Mouse (Mus musculus) embryonic facial prominence, embryonic 13.5 days (tissue): ENCODE data around the gene Atpaf1. TPM values are rescaled to one million over a fixed set of nuclear protein-coding genes. Genes with fewer than 3 reads are reported as not detected.

Experiments used
- ATAC-seq: fragments of 200-750 bp; cut with Nextera tagmentation; 2 replicates; pipeline ENCODE4 v1.8.0; 2017; ENCODE audit warnings: low read depth; ENCODE audit not compliant: insufficient number of reproducible peaks, insufficient read depth, low FRiP score, low TSS enrichment
- H3K27ac ChIP-seq: fragments of 300-500 bp; sonication (generic); 2 replicates; pipeline ENCODE4 v1.5.1; 2015; ENCODE audit warnings: moderate library complexity, mild to moderate bottlenecking, inconsistent platforms
- H3K27me3 ChIP-seq: fragments of 300-500 bp; sonication (generic); 2 replicates; pipeline ENCODE4 v1.6.1; 2015; ENCODE audit warnings: mild to moderate bottlenecking, inconsistent platforms
- H3K36me3 ChIP-seq: fragments of 300-500 bp; sonication (generic); 2 replicates; pipeline ENCODE4 v1.6.1; 2015; ENCODE audit warnings: mild to moderate bottlenecking, inconsistent platforms
- H3K4me1 ChIP-seq: fragments of 300-500 bp; sonication (generic); 2 replicates; pipeline ENCODE4 v1.6.1; 2015; ENCODE audit warnings: inconsistent platforms
- H3K4me2 ChIP-seq: fragments of 300-500 bp; sonication (generic); 2 replicates; pipeline ENCODE4 v1.6.1; 2015; ENCODE audit warnings: moderate library complexity, mild to moderate bottlenecking, inconsistent platforms
- H3K4me3 ChIP-seq: fragments of 300-500 bp; sonication (generic); 2 replicates; pipeline ENCODE4 v1.5.1; 2015; ENCODE audit warnings: mild to moderate bottlenecking, inconsistent platforms
- H3K9ac ChIP-seq: fragments of 300-500 bp; sonication (generic); 2 replicates; pipeline ENCODE4 v1.6.1; 2015; ENCODE audit warnings: mild to moderate bottlenecking, inconsistent platforms
- H3K9me3 ChIP-seq: fragments of 300-500 bp; sonication (generic); 2 replicates; pipeline ENCODE4 v1.6.1; 2016; ENCODE audit warnings: inconsistent platforms
- WGBS: fragments of 180-500 bp; shearing (Covaris S2); methylation state at CpG from one replicate; pipeline ENCODE4 v1.1.7; 2015; ENCODE audit warnings: mixed read lengths; 5-methylcytosine and 5-hydroxymethylcytosine counted together
- polyA plus RNA-seq: library from polyadenylated mRNA; unstranded; fragments of >200 nt; fragmentation: Nextera tagmentation; extraction: Ambion mirVana; gene quantifications from 2 replicates; pipeline ENCODE4 v1.2.1, GENCODE M21; 2015

Gene Atpaf1
- polyA plus RNA-seq, result 56.7 and 60.5 TPM in 2 replicates

DNA sequence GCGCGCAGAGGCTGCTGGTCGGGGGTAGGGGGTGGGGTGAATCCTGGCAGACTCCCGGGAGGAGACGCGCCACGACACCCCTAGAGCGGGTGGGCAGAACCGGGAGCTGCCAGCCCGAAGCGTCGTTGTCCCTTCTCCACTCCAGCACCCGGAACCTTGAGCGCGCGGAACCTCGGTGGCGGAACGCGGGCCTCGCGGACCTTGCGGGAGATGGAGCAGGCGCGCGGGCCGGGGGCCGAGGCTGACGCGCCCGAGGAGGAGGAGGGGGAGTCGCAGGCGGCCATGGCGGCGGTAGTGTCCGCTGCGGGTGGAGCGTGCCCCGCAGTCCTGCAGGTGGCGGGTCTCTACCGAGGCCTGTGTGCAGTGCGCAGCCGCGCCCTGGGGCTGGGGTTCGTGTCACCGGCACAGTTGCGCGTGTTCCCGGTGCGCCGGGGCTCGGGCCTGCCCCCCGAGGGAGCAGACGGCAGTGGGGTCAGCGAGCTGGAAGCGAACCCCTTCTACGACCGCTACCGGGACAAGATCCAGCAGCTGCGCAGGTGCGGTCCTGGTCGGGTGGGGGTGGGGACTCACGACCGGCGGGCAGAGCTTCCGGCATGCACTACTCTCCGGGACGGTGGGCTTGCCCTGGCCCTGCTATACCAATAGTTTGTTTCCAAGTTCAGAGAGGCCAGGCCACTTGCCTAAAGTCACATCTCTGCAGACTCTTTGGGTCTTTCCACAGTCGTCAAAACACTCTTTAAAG is at the start of gene Atpaf1:
TSS of gene Atpaf1 (plus strand) at position 44 of the 742 bp plus-strand sequence.
- no peaks in the 10 kb centered on the region for H3K27me3 ChIP-seq
- H3K36me3 ChIP-seq, result peaks cover 15% of the 10 kb centered on the region
- no peaks in the 10 kb centered on the region for H3K9me3 ChIP-seq
- H3K4me2 ChIP-seq, result peak within 1 kb of the TSS; percentile 77
- peak within 1 kb of the TSS; percentile 76 for H3K4me3 ChIP-seq
- under 1% methylated on average over 68 of the region's 69 CpGs for WGBS
- ATAC-seq, result peak; percentile 86
- peak within 1 kb of the TSS; percentile 87 for H3K9ac ChIP-seq
- H3K4me1 ChIP-seq, result peaks cover 11% of the 10 kb centered on the region
- peak within 1 kb of the TSS; percentile 57; the same call in 1 of the 2 replicates for H3K27ac ChIP-seq

DNA sequence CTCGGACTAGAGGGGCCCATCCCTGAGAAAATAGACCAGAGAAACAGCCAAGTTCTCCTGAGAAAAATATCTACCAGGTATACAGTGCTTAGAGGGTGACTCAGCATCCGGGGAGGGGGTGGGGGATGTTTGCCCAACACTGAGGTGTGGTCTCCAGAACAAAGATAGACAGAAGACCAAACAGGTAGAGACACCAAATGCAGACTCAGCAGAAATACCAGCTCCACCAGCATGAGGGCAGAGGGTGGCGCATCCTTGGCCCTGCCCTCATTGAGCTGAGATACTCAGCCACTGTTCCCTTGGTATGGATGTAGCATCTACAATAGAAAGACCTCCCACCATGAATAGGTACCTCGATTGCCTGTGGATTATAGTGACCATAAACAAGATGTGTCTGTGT is 49.7 kb upstream of the Atpaf1 start:
- no peak overlapping the region for H3K4me2 ChIP-seq
- no peak overlapping the region for H3K4me3 ChIP-seq
- H3K27ac ChIP-seq, result no peak overlapping the region
- H3K9ac ChIP-seq, result no peak overlapping the region
- peaks cover 5% of the 10 kb centered on the region; the same call in 1 of the 2 replicates for H3K27me3 ChIP-seq
- H3K4me1 ChIP-seq, result peaks cover 18% of the 10 kb centered on the region
- no peak for ATAC-seq
- H3K9me3 ChIP-seq, result no peaks in the 10 kb centered on the region
- H3K36me3 ChIP-seq, result no peaks in the 10 kb centered on the region; the same call in 1 of the 2 replicates
- 59% methylated on average over 4 of the region's 4 CpGs for WGBS

DNA sequence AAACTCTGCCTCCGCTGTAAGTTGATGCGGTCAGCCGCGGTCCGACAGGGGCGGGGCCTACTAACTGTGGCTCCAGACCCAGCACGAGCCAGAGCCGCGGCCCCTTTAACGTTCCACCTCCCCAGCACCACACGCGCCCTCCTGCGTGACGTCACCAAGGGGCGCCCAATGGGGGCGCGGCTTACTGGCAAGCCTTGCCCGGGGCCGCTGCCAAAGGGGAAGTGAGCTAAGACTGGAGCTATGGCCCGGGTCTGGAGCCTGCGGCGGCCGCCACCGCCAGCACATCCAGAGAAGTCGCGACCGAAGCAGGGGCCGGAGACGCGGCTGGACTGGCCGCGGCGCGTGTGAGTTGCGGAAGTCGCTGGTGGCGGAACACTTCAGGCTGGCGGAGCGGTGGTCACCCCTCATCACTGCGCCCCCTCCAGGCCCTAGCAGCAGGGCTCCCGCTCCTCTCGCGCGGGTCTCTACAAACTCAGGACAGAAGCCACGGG is 47.0 kb upstream of the Atpaf1 start, which contains the start of gene Efcab14:
TSS of gene Efcab14 (plus strand) at position 194 of the 491 bp plus-strand sequence.
- Histone ChIP-seq H3K4me2 (peak within 1 kb of the TSS; percentile 75), H3K36me3 (peaks cover 21% of the 10 kb centered on the region), H3K4me3 (peak within 1 kb of the TSS; percentile 77), H3K9me3 (no peaks in the 10 kb centered on the region), H3K9ac (peak within 1 kb of the TSS; percentile 88), H3K27ac (peak within 1 kb of the TSS; percentile 74), H3K27me3 (peaks cover 5% of the 10 kb centered on the region; the same call in 1 of the 2 replicates), H3K4me1 (peaks cover 18% of the 10 kb centered on the region)
- under 1% methylated on average over 45 of the region's 45 CpGs for WGBS
- ATAC-seq, result peak; percentile 100

DNA sequence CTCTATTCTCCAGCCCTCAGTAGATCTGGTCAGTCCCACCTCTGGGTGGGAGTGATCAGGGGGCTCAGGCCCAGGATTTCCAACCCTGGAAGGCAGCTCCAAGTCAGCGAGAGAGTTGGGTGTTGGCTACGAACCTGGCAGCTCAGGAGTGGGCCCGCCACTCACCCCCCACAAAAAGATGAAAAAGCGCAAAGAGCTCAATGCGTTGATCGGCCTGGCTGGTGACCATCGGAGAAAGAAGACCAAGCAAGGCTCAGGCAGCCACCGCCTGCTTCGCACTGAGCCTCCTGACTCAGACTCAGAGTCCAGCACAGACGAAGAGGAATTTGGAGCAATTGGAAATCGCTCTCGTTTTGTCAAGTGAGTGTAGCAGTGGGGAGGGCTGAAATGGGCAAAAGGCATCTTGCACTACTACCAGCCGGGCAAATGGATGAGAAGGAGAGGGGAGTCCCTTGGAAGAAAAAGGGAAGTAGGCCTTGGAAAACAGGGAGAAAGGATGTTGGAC is 46.1 kb upstream of the Atpaf1 start:
- Histone ChIP-seq H3K36me3 (peaks cover 23% of the 10 kb centered on the region), H3K9ac (peak overlapping the region; percentile 88)

DNA sequence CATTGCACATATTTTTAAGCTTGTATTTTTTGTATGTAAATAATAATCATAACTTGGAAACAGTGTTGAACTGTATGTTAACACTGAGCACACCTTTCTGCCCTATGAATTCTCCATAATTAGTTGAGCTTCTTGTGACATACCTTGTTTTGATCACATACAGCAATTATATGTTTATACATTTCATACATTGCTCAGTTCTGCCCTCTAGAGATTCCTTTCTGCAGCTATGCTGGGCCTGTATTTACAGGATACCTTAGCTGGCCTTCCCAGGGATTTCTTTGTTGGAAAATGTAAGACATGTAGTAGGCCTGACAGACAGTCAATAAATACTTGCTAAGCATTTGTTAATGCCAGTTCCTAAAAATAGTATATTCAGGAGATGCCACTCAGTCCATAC is 42.0 kb upstream of the Atpaf1 start:
- Histone ChIP-seq H3K9me3 (no peaks in the 10 kb centered on the region), H3K27me3 (no peaks in the 10 kb centered on the region), H3K4me1 (peaks cover 22% of the 10 kb centered on the region), H3K27ac (no peak overlapping the region), H3K4me3 (no peak overlapping the region), H3K4me2 (no peak overlapping the region), H3K36me3 (peaks cover 35% of the 10 kb centered on the region), H3K9ac (no peak overlapping the region)
- ATAC-seq, result no peak

More for the DNA sequence above, 46.1 kb upstream of the Atpaf1 start:
- Histone ChIP-seq H3K4me2 (peak overlapping the region; percentile 75), H3K27ac (no peak overlapping the region), H3K27me3 (no peaks in the 10 kb centered on the region; the same call in 1 of the 2 replicates), H3K9me3 (no peaks in the 10 kb centered on the region), H3K4me3 (peak overlapping the region; percentile 77), H3K4me1 (peaks cover 20% of the 10 kb centered on the region)
- 48% methylated on average over 13 of the region's 13 CpGs for WGBS
- no peak for ATAC-seq

DNA sequence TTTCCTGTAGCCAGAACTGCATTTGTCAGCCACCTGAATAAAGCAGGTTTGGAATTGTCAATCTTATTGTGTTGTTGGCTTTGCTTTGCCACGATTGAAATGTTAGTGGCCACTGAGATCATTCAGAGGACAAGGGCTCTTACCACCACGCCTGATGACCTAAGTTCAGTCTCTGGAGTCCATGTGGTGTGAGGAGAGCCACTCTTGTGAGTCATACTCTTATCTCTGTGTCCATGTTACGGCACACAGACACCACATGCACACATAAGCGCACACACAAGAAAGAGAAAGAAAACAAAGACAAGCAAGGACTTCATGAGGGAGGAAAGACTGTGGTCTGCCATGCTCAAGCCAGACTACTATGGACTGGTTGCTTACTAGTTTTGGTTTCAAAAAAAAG is 41.5 kb upstream of the Atpaf1 start:
- Histone ChIP-seq H3K4me2 (no peak overlapping the region), H3K27me3 (no peaks in the 10 kb centered on the region), H3K9ac (no peak overlapping the region), H3K4me1 (peaks cover 22% of the 10 kb centered on the region), H3K4me3 (no peak overlapping the region), H3K9me3 (no peaks in the 10 kb centered on the region), H3K27ac (no peak overlapping the region), H3K36me3 (peaks cover 38% of the 10 kb centered on the region)
- ATAC-seq, result no peak
- 81% methylated on average over 4 of the region's 4 CpGs for WGBS

DNA sequence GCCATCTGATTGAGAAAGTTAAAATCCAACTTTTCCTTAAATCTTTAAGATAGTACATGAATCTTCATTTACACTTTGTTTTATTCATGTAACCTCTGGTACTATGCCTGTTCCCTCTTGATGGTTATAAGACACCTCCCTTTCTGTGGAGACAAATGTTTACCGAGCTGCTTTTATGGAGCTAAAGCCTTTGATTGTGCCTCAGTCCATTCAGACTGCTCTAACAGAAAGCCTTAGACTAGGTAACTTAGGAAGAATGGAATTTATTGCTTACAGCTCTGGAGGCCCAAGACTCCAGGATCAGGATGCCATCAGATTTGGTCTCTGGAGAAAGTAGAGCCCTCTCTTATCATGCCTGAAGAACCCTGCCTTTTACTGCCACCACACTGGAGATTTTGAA is 36.4 kb upstream of the Atpaf1 start:
- no peak for ATAC-seq
- H3K27ac ChIP-seq, result no peak overlapping the region
- no peak overlapping the region for H3K9ac ChIP-seq
- 84% methylated on average over 1 of the region's 1 CpGs for WGBS
- no peak overlapping the region for H3K4me3 ChIP-seq
- H3K36me3 ChIP-seq, result peaks cover 37% of the 10 kb centered on the region
- H3K4me2 ChIP-seq, result no peak overlapping the region
- H3K9me3 ChIP-seq, result no peaks in the 10 kb centered on the region
- H3K4me1 ChIP-seq, result 0 out of 2 replicates have a peak, but pooled peaks cover 7% of the 10 kb centered on the region
- no peaks in the 10 kb centered on the region for H3K27me3 ChIP-seq

DNA sequence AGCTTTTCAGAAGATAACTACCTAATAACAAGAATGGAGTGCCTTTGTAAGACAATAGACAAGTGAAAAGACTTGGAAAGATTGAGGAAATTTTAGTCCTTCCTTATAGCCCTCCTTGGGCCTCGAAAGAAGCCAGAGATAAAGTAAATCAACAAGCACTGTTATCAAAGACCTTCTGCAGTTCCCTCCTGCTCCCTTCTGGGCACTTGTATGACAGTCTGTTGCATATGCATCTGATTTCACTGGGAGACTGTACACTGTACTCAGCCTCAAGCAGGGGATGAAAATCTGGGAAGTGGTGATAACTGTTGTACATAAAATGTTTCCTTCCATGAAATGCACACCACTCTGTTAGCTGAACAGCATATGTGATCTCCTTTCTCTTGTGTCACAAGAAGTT is 35.3 kb upstream of the Atpaf1 start:
- no peak for ATAC-seq
- H3K36me3 ChIP-seq, result peaks cover 43% of the 10 kb centered on the region
- H3K4me3 ChIP-seq, result no peak overlapping the region
- H3K9ac ChIP-seq, result no peak overlapping the region
- H3K9me3 ChIP-seq, result no peaks in the 10 kb centered on the region
- no peak overlapping the region for H3K27ac ChIP-seq
- WGBS, result 88% methylated on average over 1 of the region's 1 CpGs
- no peaks in the 10 kb centered on the region for H3K4me1 ChIP-seq
- H3K27me3 ChIP-seq, result no peaks in the 10 kb centered on the region
- H3K4me2 ChIP-seq, result no peak overlapping the region

DNA sequence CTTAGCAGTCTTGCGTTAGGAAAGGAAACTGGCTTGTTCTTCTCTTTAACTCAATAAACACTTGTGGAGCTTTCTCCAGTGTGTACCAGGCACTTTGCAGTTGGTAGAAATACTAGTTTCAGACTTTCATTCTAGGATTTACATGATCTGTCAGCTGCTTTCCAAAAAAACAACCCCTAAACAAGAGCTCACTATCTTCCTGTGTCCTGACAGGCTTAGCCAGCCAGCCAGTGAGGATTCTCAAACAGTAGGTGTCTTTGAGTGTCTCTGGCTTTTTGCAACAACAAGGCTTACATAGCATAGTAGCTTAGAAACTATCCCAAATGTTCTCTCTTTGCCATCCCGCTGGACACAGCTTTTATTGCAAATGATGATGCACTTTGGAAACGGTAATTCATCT is 30.5 kb upstream of the Atpaf1 start:
- WGBS, result 88% methylated on average over 3 of the region's 3 CpGs
- Histone ChIP-seq H3K27ac (no peak overlapping the region), H3K27me3 (no peaks in the 10 kb centered on the region), H3K4me1 (no peaks in the 10 kb centered on the region), H3K36me3 (peaks cover 51% of the 10 kb centered on the region), H3K4me3 (no peak overlapping the region), H3K4me2 (no peak overlapping the region), H3K9ac (no peak overlapping the region), H3K9me3 (no peaks in the 10 kb centered on the region)
- no peak for ATAC-seq

DNA sequence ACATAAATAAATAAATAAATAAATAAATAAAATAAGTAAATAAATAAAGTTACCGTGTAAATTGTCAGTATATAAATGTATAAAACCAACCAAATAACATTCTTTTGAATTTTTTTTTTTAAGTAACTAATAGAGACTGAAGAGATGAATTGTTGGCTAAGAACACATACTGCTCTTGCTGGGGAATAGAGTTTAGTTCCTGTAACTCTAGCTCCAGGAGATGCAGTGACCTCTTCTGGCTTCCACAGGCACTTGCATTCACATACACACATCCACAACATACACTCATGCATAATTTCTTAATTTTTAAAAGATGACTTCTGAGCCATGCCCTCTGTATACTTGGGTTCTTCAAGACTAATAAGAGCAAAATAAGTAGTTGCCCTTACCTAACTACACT is 29.8 kb upstream of the Atpaf1 start:
- 96% methylated on average over 1 of the region's 1 CpGs for WGBS
- Histone ChIP-seq H3K4me3 (no peak overlapping the region), H3K9me3 (no peaks in the 10 kb centered on the region), H3K27ac (no peak overlapping the region), H3K36me3 (peaks cover 49% of the 10 kb centered on the region), H3K4me1 (no peaks in the 10 kb centered on the region), H3K27me3 (no peaks in the 10 kb centered on the region), H3K4me2 (no peak overlapping the region), H3K9ac (no peak overlapping the region)
- no peak for ATAC-seq

DNA sequence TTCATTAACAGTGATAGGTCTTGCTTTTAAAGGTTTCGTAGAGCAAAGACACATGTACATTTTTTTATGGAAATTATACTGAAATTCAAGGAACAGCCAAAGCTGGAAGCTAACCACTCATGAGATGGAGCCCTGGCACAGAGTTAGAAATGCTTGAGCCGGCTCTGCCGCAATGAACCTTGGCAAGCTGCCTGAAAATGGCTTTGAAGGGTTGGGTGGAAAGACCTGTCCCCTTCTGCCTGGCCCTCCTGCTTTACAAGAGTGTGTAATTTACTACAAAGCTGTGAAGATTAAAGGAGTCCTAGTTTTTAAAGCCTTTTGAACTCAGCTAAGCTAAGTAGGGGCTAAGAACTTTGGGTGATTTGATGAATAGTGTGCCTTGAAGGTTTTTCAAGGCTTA is 23.4 kb upstream of the Atpaf1 start:
- H3K27ac ChIP-seq, result peak overlapping the region; percentile 60; the same call in 1 of the 2 replicates
- H3K4me3 ChIP-seq, result no peak overlapping the region
- H3K36me3 ChIP-seq, result peaks cover 65% of the 10 kb centered on the region
- H3K4me2 ChIP-seq, result no peak overlapping the region; the same call in 1 of the 2 replicates
- peaks cover 11% of the 10 kb centered on the region; the same call in 1 of the 2 replicates for H3K4me1 ChIP-seq
- H3K27me3 ChIP-seq, result no peaks in the 10 kb centered on the region
- no peak overlapping the region for H3K9ac ChIP-seq
- H3K9me3 ChIP-seq, result no peaks in the 10 kb centered on the region
- ATAC-seq, result peak; percentile 48; the same call in 1 of the 2 replicates
- WGBS, result 41% methylated on average over 3 of the region's 3 CpGs

DNA sequence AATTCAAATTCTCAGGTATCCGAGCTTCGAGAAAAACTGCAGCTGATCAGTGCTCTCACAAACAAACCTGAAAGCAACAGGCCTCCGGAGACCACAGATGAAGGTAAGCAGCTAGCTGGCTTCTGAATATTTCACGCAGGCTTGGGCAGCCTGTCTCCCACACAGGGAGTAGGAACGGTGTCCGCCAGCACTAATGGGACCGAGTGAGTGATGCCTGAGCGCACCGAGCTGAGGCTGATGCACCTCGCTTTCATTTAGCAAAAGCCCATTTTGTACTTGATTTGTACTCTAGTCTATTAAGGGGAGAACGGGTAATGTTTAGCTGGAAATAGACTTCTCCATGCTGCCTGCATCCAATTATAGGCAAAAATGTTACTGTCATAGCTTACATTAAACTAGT is 20.0 kb upstream of the Atpaf1 start:
- H3K4me2 ChIP-seq, result no peak overlapping the region
- no peaks in the 10 kb centered on the region for H3K9me3 ChIP-seq
- no peak overlapping the region for H3K9ac ChIP-seq
- H3K36me3 ChIP-seq, result peaks cover 64% of the 10 kb centered on the region
- H3K27ac ChIP-seq, result no peak overlapping the region
- peaks cover 11% of the 10 kb centered on the region; the same call in 1 of the 2 replicates for H3K4me1 ChIP-seq
- H3K4me3 ChIP-seq, result no peak overlapping the region
- no peaks in the 10 kb centered on the region for H3K27me3 ChIP-seq
- no peak for ATAC-seq
- WGBS, result 90% methylated on average over 11 of the region's 11 CpGs
